Mouse (Mus musculus): ENCODE data around the gene Rnf144b.

The Rnf144b gene

DNA sequence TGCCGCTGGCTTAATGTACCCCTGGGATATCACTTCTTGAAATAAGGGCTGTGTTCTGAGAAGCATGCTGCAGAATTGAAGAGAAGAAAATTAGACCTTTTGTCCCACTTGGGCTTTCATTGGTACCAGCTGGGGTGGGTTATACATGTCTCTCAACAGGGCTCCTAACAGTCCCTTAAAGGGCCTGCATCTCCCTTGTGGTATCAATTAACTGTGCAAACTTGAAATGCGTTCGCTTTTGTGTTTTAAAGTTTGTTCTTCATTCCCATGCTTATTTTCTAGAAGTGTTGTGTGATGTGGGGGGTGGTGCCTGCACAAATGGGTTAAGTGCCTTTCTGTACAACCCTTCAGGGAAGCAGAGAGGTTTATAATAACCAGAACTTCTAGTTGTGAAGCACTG is 145.8 kb downstream of the Rnf144b start:
- no peak for DNase-seq (ENCODE audit: low spot score)

DNA sequence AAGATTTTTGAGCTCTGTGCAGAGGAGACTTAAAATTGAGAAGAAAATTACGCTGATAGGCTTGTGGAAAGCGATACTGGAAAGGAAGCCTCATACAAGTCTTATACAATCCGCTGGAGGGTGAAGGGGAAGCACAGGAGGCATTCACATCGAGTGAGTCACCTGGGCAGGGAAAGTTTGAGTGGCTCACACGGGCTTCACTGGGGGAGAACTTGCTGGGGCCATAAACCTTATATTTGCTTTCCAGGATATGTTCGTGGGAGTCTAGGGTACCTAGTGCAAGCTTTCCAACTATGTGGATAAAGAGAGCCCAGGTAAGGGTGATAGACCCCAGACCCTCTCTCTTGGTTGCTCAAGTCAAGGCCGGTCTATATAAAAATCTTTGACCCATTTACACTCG is 150.5 kb downstream of the Rnf144b start:
- DNase-seq (ENCODE audit: low spot score), result no peak

DNA sequence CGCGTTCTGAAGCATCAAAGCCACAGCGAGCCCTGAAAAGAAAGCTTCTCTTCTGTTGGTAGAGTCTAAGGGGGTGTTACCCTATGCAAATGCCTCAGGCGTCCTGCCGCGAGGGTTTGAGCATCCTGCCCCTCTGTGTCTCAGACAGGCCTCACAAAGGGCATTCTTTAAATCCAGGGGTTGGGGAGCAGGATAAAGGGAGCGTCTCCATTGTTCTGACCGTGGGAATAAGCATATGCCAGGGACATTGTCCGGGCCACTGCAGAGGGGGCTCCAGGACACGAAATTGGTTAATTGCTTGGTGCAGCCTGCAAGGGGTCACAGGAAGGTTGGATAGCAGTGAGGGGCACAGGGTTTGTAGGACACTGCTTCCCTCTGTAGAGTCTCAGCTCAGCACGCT is 151.0 kb downstream of the Rnf144b start:
- DNase-seq (ENCODE audit: low spot score), result no peak

DNA sequence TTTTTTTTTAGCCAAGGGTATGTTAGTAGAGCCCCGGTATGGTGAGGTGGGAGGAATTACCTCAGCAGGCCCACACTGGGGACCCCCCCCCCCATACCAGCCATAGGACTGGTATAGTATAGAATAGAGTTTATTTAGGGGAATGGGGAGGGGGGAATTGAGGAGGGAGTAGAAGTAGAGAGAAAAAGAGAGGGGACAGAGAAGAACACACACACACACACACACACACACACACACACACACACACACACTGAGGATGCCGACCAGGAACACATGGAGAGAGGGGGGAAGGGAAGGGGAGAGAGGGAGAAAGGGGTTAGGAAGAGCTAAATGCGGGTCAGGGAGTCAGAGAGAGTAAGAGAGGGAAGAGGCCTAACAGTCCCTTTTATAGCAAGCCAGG is 151.7 kb downstream of the Rnf144b start:
- DNase-seq (ENCODE audit: low spot score), result no peak

DNA sequence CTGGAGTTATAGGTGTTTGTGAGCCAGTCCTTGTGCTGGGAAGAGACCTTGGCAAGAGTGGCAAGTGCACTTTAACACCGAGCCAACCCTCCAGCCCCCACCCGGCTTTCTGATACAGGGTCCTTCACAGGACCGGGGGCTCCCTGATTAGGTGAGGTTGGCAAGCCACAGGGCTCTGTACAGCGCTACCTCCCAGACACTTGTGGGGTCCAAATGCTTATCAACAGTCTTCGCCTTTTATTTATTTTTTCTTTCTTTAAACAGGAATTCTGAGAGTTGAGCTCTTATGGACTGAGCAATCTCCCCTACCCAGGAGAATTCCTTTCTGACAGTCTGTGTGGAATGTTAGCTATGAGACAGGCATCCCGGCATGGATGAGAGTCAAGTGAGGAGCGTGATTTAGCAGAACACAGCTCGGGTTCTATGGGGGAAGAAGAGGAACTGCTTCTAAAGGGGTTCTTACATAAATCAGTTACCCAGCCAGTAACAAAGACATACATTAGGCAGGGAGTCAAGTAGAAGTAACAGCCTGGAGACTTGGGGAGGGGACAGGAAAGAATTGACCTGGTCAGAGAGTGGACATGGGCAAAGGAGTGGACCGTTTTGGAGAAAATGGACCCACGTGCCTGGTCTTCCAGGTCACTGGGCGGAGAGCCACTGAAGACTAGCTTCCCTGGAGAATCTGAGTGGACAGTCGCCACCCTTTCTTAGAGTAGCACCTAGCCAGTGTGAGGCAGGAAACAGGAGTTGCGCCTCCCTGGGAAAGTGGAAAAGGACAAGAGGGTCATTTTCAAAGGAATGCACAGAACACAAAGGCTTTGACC is 154.8 kb downstream of the Rnf144b start:
- DNase-seq (ENCODE audit: low spot score), result no peak

DNA sequence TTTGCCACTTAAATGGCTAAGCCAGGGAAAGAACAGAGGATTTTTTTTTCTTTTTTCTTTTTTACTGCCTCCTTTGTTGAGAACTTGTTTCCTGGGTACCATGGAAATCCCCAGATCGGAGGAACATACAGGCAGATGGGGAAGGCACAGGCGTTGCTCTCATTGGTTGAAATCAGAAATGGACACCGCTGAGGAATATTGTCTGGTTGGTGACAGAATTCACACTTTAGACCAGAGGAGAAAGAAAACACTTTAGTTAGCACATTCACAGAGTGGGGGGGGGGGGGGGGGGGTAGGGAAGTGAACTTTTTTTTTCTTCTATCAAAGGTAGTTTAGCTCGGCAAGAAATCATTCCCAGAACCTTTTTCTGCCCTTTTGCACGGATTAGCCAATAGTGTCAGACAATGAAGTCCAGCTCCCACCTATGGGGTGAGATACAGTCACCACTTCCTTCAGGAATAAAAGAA is 155.4 kb downstream of the Rnf144b start:
- DNase-seq (ENCODE audit: low spot score), result no peak

DNA sequence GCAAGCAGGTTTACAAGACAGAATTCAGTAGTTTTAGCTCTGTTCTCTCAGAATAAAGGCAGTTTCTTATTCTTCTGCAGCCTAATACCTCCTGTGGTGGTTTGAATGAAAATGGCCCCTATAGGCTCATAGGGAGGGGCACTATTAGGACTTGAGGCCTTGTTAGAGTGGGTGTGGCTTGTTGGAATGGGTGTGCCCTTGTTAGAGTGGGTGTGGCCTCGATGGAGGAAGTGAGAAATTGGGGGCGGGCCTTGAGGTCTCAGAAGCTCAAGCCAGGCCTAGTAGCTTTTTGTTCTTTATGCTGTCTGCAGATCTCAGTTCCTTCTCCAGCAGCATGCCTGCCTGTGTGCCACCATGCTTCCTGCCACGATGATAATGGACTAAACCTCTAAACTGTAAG is 159.8 kb downstream of the Rnf144b start:
- no peak for DNase-seq (ENCODE audit: low spot score)

DNA sequence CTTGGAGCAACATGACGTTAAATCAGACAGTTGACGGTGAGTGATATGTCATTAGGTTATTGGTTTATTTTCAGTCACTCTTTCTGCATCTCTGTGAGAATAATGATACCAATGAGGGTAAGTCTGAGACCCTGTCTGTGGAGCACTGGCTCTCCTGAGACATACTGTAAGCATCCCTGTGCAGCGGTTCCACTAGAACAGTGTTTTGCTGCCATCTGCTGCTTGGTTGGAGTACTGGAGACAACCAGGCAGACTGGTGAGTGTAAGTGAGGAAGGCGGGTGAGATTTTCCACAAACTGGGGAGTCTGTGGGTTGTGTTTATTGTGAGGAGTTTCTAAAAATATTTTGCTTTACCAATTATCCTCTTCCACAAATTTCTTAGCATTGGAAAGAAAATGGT is 166.0 kb downstream of the Rnf144b start:
- DNase-seq (ENCODE audit: low spot score), result peak; percentile 53

DNA sequence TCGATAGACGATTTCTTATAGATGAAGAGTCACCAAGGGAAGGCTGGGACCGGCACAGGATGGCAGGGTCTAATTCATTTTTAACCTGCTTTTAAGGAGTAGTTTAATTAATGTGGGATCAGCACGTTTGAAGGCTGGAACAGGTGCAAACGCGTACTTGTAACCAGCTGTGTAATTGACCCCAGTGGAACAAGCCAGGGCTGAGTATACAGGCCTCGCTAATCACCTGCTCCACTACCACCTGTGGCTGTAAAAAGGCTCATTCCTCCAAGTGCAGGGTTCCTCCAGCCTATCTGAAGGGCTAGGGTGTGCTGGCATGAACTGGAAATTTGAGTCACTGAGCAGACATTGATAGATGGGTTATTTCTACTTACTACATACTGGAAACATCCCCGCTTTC is 174.0 kb downstream of the Rnf144b start:
- no peak for DNase-seq (ENCODE audit: low spot score)

Measured in layer of hippocampus, adult 9-10 months (tissue).